Mouse (Mus musculus) small intestine, adult 2 months (tissue): ENCODE measurements around the gene Jph3.

ENCODE experiments used
- CTCF ChIP-seq: fragments of 200-500 bp; IDR thresholded peaks from 2 replicates; pipeline ENCODE4 v1.5.1; 2012; ENCODE audit warnings: low read depth, mild to moderate bottlenecking, control low read depth, inconsistent platforms, low read length, moderate library complexity, mixed read lengths; ENCODE audit not compliant: insufficient replicate concordance, insufficient read length; ENCODE audit errors: extremely low read depth
- POLR2A ChIP-seq: fragments of 200-500 bp; IDR thresholded peaks from 2 replicates; pipeline ENCODE4 v1.6.1; 2012; ENCODE audit warnings: low read depth, mild to moderate bottlenecking, control low read depth, inconsistent platforms, low read length, moderate library complexity

DNA sequence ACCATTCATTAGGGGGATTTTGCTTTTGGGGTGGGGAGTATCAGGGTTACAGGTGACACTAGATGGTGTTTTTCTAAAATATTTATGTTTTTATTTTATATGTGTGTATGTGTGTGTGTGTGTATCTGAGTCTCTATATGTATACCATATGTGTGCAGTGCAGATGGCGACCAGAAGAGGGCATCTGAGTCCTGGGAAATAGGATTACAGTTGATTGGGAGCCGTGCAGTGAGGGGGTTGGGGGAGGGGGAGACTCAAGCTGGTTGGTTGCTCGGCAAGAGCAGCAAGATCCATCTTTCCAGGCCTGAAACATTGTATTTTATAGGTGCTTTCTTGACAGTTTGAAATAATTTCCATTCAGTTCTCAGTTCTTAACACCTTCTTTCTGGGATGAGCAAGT lies 2.3 kb upstream of the Jph3 start:
- TF ChIP-seq POLR2A: no peak
- TF ChIP-seq CTCF: no peak
